Mouse (Mus musculus): ENCODE measurements at regions not wholly inside any gene's neighbourhood (a gene's known extent, or its start where the extent isn't known, plus 50 kb on each side); places are given as distances from the start of the nearest gene placed in this dataset.
"Not testable (repeated sequence)": the region's sequence is repeated elsewhere in the genome, so short reads cannot be mapped to it uniquely, and the experiment has no call there.

GRCm38 (mm10) chr13:13888847-13889246 is 65.4 kb upstream of the B3galnt2 start:
- DNase-seq: peak in 1 of 2 experiments; percentile 5

- DNase-seq: peak; percentile 94
These were observed 64.8 kb upstream of the B3galnt2 start for GRCm38 (mm10) chr13:13889297-13890120.

DNA sequence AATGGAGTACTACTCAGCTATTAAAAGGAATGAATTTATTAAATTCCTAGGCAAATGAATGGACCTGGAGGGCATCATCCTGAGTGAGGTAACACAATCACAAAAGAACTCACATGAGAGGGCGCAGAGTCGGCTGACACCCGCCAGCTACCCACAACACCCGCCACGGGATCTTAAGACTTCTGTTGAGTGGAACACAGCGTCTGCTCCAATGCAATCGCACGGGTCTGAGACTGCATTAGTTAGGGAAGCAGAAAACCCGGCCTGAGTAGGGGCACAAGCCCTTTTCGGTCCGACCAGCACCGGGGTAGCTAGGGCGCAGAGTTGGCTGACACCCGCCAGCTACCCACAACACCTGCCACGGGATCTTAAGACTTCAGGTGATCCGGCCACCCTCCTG is 52.1 kb upstream of the B3galnt2 start:
- not testable (repeated sequence) for DNase-seq
